Mouse (Mus musculus): ENCODE measurements at regions not wholly inside any gene's neighbourhood (a gene's known extent, or its start where the extent isn't known, plus 50 kb on each side); places are given as distances from the start of the nearest gene placed in this dataset.

- peak in 1 of 2 experiments; percentile 57 for DNase-seq (ENCODE audit: low spot score in 2 of 2)
Measured at GRCm38 (mm10) chrX:96019556-96019955, 62.8 kb upstream of the Las1l start.

DNA sequence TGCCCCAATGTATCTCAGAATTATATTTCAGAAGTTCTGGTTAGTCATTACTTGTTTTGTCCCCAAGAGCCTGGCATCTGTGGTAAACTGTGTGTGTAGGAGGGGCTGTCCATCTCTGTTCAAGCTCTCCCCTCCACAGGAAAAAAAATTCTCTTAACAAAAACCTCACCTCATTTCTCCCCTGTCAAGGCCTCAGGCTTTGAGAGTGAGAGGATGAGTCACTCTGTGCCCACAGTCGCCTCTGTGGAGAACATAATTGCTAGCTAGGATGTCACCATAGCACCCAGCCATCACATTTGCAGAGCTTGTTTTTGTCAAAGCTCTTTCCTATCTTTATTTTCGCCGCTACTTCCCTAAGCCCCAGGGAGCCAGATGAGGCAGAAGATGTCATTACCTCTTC lies 63.6 kb upstream of the Las1l start:
- DNase-seq (ENCODE audit: low spot score in 2 of 2): no peak

GRCm38 (mm10) chrX:96025374-96025773 lies 68.6 kb upstream of the Las1l start:
- DNase-seq (ENCODE audit: low spot score in 2 of 2): no peak

DNA sequence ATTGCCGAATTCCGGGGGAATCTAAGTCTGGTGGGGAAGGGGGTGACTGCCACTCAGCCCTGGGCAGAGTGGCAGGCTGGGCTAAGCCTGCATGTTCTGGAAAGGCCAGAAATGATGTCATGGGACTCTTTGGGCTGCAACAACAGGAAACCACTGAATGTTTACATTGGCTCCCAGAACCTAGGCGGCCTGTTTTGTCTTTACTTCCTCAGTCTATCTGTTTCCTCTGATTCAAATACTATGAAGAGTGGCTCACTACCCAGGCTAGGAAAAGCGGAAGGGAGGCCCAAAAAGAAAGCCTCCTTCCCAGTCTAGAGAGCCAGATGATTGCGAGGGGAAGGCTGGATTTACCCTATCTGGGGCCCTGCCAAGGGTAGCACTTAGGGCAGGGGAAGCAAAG lies 69.1 kb upstream of the Las1l start:
- DNase-seq (ENCODE audit: low spot score in 2 of 2): peak in 1 of 2 experiments; percentile 10

- no peak for DNase-seq (ENCODE audit: low spot score in 2 of 2)
Measured at GRCm38 (mm10) chrX:96031591-96031990, 64.3 kb upstream of the Msn start.

DNA sequence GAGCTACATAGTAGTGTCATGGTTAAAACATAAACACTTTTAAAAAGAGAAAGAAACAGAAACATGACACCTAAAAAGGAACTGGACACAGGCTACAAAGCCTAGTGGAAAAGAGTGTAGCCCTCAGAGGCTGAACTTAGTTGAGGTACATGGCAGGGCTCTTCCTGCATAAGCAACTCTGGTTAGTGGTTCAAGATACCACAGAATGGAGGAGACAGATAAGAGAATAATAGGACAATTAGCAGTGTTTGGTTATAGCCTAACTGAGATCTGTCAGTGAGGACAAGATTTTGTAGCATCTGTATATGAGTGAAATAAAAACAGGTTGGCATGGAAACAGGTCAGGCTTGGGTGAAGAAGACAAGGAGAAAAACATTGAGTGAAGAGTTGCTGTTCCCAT lies 60.5 kb upstream of the Msn start:
- DNase-seq (ENCODE audit: low spot score in 2 of 2): no peak

DNA sequence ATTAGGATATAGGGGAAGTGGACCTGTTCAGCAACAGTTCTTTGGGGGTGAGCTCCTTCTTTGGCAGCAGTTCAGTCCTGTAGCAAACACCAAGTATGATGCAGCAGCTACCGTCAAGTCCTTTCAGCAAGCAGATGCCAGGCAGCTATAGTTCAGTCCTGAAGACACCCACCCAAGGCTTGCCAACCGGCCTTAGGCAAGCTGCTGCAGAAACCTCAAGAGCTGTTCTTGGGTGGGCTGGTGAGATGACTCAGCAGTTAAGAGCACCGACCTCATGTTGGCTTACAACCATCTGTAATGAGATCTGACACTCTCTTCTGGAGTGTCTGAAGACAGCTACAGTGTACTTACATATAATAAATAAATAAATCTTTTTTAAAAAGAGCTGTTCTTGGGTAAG lies 53.6 kb upstream of the Msn start:
- no peak for DNase-seq (ENCODE audit: low spot score in 2 of 2)

Measured in spleen, postnatal 10 days (tissue).